Mouse (Mus musculus): ENCODE measurements around the gene Gm20532.

The Gm20532 gene

DNA sequence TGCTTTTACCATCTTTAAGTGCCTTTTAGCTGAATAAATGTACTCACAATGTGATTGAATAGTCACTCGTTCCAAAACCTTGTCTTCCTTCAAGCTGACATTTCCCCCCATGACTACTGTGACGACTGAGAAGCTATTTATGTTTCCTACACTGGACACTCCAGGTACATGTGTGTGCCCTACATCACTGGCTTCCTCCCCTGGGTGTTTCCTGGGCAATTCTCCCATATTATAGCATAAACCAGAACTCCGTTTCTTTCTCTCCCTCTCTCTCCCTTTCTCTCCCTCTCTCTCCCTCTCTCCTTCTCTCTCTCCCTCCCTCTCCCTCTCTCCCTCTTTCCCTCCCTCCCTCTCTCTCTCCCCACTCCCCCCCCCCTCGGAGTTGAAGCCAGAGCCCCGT, 12.6 kb upstream of the Gm20532 start:
- DNase-seq (ENCODE audit: low spot score in 2 of 2) = no peak

DNA sequence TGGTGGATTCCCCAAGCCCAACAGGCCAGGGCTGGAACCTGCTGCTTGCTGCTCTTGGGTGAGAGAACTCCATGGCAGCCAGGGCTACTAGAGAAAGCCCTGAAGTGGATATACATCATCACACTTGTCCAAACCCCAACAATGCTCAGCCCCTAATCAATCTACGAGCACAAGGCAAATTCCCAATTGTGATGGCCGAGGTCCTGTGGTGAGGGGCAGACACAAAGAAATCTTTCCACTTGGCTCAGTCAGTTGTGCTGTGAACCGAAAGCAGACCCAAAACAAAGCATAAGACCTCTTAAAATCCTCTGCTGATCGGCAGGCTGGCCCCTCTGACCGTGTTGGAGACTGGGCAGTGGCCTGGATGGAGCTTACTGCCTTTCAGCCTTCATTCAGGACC, 11.6 kb upstream of the Gm20532 start:
- DNase-seq (ENCODE audit: low spot score in 2 of 2) = no peak

DNA sequence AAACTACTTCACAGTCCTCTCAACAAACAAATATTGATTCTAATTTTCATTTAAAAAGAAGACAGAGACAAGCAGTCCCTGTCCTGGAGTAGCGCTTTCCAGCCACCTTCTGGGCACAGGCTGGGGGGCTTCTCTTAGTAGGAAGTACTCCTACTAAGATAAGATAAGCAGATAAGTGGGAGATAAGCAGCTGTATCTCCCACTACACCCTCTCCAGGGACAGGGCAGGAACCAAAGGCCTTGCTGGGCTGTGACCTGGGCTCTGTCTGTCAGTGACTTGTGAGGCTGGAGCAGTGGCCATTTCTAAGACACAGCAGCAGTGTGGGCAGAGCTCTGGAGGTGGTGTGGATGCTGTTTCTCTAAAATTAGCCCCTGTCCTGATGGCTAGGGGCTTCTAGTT, 11.1 kb upstream of the Gm20532 start:
- no peak for DNase-seq (ENCODE audit: low spot score in 2 of 2)

DNA sequence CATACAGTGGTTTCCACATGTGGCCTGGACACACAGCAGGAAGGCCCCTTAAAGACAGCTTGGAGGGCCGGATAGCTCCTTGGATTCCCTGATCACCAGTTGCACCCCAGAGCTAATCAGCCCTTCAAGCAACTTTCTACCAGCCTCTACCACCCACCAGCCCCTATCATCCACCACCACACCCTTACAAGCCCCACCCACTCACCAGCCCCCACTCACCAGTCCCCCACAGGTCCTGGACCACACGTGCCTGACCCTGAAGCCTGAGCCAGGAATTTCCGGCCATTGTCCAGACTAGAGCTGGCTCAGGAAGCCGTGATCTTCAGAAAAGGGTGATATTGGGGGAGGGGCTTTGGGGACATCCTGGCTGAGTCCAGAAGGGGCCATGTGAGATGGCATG, 10.6 kb upstream of the Gm20532 start:
- peak in 1 of 2 experiments; percentile 29 for DNase-seq (ENCODE audit: low spot score in 2 of 2)

DNA sequence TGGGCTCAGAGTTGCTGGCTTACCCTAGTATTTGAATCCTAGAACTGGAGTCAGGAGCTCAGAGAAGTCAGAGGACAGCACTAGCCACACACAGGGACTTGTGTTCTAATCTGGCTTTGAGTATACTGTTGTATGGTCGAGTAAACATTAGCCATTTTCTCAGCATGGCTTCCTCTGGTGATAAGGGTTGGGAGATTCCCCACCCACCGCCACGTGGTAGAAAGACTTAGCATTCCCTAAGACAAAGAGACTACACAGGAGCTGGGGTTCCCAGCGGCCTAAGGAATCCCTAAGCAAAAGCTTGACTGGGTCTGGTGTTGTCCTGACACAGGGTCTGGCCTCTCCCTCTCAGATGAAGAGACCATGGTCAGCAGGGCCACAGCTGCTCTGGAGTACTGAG, 10.0 kb upstream of the Gm20532 start:
- no peak for DNase-seq (ENCODE audit: low spot score in 2 of 2)

DNA sequence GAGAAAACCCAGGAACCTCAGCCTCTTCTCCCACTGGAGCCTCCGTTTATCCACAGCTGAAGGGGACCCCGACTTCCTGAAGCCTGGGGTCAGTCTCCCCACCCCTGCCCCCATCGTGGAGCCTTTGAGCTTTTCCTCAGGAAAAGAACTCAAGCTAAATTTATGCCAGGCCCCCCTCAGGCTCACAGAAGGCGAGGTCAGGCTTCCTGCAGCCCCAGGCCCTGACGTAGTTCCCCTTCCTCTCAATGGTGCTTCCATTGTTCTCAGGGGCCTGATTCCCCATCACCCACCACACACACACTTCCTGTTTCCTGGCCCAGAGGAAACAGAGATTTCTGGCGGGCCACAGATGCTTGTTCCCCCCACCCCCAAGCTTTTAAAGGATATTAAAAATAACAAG, 8.1 kb upstream of the Gm20532 start:
- DNase-seq (ENCODE audit: low spot score in 2 of 2) = peak in 1 of 2 experiments; percentile 43

DNA sequence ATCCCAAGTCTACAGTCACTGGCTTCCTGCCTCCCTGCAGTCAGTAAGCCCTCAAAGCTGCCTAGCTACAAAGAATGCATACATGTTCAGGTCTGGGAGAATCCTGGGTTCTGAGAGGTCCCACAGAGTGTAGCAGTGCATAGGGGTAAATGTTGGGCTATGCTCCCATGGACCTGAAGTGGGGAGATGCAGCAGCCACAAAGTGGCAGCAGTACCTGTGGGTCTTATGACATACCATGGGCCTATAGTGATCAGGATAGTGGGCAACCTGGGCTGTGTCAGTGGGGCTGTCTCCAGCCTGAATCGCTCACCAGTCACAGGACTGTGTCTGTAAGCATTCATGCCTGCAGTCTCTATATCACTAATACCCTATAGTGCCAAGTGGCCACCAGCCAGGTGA, 6.7 kb upstream of the Gm20532 start, which contains the start of gene Egfl7:
Gene Egfl7, plus strand, starts transcription at position 301 of the 400 bp plus-strand sequence.
- DNase-seq (ENCODE audit: low spot score in 2 of 2) = no peak

DNA sequence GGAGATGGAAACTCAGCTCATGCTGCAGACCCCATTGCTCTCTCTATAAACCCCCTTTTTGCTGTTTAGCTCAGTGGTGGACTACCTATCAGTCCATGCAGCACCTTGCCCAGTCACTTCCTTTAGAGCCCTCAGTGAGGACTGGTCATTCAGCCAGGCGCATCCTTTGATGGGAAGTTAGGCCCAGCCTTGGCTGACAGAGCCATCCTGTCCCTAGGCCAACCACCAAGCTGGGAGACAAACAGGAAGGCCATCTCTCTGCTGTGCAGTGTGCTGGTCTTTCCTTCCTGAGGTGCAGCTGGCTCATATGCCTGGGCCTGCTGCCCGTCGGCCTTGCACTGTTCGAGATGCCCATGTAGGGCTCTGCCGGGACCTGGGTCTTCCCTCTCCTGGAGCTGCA, 5.7 kb upstream of the Gm20532 start:
- no peak for DNase-seq (ENCODE audit: low spot score in 2 of 2)

DNA sequence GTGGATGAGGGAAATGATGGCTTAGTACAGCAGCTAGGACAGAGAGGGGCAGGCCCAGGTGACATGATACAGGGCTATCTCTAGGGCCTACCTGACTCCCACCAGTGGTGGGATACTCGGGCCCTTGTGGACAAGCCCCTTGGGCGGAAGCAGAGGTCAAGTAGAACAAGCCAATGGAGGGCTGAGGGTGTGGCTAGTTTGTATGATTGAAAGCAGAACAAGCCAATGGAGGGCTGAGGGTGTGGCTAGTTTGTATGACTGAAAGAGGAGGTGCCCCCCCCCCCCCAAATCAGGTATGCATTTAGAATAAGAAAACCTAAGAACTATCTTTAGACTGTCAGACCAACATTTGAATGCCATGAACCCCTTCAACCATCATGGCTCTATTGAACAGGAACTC, 4.2 kb upstream of the Gm20532 start:
- no peak for DNase-seq (ENCODE audit: low spot score in 2 of 2)

DNA sequence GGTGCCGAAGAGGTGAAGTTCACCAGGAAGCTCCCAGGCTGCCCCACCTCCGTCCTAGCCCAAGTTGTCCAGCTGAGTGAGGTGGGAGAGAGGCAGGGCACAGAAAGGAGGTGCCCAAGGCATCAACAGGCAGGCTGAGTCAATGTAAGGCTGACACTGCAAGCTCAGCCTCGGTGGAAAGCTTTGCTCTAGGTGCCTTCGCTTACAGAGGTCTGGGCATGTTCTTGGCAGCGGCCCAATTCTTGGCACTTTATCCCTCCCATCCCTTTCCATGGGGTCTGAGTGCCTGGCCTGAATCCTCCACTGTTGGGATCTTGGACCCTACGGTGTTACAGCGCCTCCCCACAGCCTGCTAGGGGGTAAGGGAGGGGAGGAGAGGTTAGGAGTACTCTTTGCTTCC, 3.7 kb upstream of the Gm20532 start:
- no peak for DNase-seq (ENCODE audit: low spot score in 2 of 2)

DNA sequence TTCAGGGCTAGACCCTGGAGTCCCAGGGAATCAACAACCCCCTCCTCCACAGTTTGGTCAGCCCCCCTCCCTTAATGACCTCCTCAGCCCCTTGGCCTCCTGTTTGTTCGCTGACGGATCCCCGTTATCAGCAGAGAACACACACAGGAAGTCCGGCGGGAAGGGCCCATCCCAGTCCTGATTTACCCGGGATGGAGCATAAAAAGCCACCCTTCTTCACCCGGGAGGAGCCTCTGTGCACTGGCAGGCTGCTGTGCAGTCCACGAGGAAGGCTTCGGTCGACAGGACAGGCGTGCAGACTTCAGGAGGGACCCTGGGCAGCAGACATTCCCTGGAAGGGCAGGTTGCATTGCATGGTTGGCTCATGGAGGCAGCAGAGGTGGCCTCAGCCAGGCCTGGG, 2.8 kb upstream of the Gm20532 start:
- no peak for DNase-seq (ENCODE audit: low spot score in 2 of 2)

DNA sequence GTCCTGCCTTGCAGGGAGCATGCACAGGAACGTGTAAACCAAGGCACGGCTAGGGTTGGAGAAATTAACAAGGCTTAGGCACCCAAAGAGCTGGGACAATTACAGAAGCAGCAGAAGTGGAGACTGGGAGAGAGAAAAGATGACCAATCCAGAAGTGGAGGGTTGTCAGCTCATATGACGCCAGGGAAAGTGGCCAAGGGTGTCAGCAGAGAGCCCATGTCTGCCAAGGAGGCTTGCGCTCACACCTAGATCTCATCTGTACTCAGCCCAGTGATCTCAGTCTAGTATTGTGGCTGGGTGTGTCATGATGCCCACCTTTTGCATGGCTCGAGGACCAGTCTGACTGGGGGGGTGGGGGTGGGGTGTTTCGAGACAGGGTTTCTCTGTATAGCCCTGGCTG, 726 bp upstream of the Gm20532 start:
- DNase-seq (ENCODE audit: low spot score in 2 of 2) = no peak

DNA sequence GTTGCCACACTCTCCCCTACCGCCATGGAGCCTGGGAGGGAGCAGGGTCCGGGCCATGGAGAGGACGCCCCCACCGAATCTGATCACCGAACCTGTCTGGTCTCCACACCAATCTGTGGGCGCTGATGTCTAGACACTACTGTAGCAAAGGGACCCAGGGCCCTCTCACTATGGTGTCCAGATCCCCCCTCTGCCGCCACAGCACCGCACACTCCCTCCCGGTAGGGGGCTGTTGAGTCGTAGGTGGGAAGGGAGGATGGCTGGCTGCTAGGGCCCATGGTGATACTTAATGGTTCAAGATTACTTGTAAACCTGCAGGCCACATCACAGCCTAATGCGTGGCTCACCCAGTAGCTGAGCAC, 586 bp downstream of the Gm20532 start:
- DNase-seq (ENCODE audit: low spot score in 2 of 2) = peak; percentile 51 to 56

DNA sequence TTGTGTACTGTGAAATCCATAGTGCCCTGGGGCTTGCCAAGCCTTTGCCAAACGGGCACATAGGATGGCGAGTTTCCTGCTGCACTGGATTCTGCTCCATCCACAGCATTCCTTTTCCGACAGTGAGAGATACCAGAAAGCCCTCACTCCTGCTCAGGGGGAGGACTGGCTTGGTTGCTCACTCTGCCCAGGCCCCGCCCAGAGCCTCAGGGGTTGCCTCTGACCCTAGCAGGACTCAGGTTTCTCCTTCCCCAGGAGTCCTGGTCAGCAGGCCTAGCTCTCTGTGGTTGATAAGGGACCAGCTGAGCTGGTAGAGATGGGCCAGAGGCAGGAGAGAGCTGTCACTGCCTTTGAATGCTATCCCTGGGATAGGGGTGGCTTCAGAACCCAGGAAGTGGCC, 2.1 kb downstream of the Gm20532 start:
- no peak for DNase-seq (ENCODE audit: low spot score in 2 of 2)

DNA sequence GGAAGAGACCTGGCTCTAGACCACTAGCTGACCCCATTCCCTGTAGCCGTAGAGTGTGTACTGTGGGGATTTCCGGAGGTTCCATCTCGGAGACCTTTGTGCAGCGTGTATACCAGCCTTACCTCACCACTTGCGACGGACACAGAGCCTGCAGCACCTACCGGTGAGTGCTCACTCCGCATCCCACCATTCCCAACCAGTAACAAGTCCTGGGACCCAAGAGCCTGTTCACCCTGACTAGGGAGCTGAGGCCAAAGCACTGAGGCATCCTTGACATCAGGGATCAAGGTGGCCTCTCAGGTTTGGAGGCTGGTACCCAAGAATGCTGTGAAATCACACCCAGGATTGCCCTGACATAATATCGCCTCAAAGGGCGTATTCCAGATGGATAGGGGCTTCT, 2.8 kb downstream of the Gm20532 start:
- no peak for DNase-seq (ENCODE audit: low spot score in 2 of 2)

DNA sequence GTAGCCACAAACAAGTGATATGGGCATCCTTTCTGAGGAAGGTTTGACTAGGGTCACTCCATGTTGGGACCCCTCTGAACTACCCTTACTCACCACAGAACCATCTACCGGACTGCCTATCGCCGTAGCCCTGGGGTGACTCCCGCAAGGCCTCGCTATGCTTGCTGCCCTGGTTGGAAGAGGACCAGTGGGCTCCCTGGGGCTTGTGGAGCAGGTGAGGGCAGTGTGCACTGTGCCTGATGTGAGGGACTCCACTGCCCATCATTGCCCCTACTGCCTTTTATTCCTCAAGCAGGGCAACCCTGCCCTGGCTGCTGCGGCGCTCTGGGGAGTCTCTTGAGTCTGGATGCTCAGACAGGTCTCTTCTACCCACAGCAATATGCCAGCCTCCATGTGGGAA, 3.8 kb downstream of the Gm20532 start:
- no peak for DNase-seq (ENCODE audit: low spot score in 2 of 2)

DNA sequence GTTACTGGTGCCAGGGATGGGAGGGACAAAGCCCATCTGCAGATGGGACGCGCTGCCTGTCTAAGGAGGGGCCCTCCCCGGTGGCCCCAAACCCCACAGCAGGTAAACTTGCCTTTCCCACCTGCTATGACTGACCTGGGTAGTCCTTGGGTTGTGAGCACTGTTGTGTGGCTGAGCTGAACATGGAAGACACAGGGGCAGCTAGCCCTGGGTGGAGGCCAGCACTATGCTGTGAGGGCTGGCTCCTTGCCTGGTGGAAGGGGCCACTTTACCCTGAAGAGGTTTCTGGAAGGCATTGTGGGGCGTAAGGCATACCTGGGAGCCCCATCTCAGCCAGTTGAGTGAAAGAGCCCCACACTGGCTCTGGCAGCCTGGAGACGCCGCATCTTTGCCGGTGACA, 4.5 kb downstream of the Gm20532 start:
- DNase-seq (ENCODE audit: low spot score in 2 of 2) = no peak

DNA sequence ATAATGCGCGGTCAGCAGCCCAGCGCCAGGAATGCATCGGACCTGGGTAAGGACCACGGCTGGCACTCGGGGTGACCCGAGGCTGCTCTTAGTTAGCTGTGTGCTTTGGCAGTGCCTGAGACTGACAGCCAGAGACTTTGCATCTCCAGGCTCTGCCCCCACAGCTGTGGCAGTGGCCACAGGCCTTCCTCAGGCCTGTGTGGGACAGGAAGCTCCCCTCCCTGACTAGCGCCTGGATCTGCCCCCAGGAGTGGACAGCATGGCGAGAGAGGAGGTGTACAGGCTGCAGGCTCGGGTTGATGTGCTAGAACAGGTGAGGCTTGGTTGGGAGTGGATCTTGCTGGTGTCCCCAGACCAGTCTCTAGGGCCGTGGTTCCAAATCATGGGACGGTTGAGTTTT, 5.0 kb downstream of the Gm20532 start:
- no peak for DNase-seq (ENCODE audit: low spot score in 2 of 2)

DNA sequence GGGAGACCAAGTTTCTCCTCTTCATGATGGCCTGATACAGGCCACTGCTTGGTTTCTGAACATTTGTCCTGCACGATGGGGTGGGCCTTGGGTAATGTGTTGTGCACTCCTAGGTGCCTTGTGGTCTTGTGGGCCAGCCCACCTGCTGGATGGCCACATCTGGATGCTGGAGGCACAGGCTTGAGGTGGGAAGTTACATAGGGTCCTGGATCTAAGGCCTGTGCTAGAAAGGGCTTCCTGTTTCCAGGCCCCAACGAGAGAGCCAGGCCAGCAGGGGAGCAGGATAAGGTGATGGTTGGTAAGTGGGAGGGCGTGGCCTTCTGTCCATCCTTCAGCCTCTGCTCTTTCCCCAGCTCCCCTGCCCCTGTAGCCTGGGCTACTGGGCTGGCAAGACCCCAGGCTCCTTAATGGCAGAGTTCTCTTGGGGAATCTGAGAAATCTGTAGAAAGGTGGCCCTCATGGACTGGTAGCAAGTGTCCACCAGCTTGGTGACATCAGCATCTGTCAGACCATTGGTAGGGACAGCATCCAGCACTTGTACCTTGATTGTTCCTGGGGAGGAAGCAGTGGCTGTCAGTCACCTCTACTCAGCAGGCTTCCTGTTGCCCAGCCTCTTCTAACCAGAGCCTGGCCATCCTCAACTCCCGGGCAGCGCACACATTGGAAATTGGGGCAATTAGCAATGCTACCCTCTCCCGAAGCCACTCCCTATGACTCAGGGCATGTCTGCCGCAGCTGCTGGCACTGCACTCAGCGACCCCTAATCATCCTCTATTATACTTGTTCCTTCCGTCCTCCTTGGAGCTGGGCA, 7.0 kb downstream of the Gm20532 start:
- no peak for DNase-seq (ENCODE audit: low spot score in 2 of 2)

DNA sequence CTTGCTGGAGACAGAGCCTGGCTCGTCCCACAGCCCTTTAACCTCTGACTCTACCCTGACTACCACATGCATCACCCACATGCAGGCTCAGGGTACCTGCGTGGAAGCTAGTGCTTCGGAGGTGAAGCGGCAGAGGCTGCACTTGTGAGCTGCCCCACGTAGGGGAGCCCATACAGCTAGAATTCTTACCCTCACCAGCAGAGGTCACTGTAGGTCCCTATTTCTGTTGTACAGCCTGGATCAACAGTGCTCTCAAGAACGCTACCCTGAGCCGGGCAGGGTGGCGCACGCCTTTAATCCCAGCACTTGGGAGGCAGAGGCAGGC, 7.5 kb downstream of the Gm20532 start:
- peak in 1 of 2 experiments; percentile 44 for DNase-seq (ENCODE audit: low spot score in 2 of 2)

DNA sequence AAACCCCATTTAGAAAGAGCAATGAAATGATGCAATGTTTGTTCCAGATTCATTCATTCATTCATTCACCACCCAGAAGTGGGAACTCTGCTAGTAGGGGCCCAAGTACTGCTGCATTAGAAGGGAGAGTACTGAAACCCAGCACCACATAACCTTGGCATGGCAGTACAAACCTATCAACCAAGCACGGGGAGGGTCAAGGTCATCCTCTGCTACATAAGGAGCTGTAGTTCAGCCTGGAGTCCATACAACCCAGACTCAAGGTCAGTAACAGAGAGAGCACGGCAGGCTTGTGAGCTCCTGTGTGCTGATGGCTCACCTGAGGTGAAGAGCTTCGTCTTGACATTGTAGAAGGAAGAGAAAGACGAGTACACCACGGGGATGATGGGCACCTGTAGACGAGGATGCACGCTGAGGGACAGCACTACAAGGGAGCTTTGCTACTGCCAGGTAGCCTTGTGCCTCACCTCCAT, 8.1 kb downstream of the Gm20532 start:
- DNase-seq (ENCODE audit: low spot score in 2 of 2) = no peak

DNA sequence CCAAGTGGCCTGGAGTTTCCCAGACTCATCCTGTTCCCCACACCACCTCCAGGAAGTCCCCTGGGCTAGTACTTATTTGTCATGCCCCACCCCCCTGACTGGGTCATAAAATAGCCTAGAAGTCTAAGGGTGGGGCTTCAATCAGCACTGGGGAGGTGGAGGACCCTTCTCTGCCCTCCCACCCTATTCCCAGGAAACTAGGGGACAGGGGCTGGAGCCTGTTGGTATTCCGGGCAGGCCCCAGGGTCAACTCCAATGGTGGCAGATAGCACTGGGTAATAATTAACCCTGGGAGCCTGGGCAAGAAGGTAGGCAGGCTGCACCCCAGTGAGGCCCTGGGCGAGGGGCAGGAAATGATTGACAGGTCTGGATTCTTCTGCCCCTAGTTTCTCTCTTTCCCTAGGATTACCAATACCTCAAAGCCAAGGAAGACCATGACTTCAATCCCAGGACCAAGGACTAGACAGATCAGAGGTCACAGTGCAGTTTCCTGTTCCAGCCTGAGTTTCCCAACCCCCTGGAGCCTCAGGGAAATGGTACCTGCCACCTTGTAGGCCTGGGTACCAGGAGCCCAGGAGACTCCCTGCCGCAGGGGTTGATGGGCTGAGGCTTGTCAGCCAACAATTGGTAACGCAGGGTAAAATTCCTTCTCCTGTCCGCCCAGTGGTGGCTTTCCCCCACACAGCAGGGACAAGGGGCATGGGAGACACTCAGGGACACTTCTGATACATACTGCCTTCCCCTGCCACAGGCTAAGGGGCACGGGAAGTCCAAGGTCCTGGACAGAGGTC, 8.7 kb downstream of the Gm20532 start:
- no peak for DNase-seq (ENCODE audit: low spot score in 2 of 2)

DNA sequence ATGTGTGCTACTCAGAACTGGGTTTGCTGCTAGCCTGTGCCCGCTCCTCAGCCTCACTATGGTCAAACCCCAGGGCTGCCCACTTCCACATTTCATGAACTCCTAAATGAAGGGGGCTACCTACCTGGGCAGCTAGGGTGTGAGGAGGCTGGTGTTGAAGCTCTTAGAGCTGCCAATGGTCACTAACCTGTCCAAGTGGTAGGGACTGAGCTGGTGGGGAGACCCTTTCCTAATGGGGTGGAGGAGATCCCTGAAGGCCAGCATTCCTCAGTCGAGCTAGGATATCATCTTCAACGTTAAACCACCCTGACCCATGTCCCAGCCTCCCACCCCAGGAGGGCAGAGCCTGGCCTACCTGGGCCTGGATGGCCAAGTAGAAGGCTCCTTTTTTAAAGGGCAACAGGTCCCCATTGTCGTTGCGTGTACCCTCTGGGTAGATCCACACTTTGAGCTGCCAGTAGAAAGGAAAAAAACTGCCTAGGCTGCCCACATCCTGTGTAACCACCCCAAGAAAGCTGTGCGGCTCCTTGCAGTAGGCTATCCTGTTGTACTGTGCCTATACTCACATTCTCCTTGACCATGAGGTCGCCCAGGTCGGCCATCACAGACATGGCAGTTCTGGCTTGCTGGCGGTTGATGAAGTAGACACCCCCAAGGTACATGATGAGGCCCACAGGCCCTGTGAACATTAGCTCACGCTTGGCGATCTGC, 9.4 kb downstream of the Gm20532 start:
- no peak for DNase-seq (ENCODE audit: low spot score in 2 of 2)
